Comparison of ENCODE assay signal across 13 mouse cellular contexts in the genomic region with DNA sequence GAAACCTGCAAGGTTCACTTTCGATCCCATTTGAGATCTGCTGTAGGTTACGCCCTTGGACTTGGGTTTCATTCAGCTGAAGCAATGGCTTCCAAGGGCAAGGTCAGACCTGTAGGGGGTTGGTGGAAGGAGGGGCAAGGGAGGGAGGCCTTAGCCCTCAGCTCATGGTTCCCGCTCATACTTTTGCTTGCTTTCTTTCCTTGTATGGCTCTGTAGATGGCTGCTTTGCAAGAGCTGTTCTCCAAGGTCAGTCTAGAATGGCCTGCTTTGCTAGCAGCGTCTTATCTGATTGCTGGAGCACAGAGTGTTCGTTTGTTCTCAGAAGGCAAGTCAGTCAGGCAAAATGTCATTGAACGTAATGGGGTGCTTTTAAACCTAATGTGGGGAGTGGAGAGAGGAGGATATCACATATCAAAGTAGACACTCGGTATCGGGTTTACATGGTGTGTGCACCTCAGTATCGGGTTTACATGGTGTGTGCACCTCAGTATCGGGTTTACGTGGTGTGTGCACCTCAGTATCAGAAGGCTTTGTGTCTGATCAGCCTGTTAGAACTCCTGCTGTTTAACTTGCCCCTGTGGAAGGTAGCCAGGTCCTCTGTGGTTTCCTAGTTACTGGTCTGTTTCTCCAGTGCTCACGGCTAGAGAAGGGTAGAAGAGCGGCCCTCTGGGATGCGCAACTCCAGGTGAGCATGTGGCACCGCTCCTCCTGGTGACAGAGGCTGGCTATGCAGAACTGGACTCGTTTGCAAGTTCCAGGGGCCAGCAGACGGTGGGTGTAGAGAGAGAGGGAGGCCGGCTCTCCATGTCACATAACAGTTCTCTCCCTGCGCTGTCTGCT. TPM values are rescaled to one million over a fixed set of nuclear protein-coding genes. Genes with fewer than 3 reads are reported as not detected.
A peak's percentile ranks its signal among the peaks of the same experiment; 100 is the strongest.
DNase-seq lines count a peak whose midpoint lies in the region; ATAC-seq and TF ChIP-seq lines count a peak whose summit lies in the region.
"Had no signal": no experiment of that assay in that cellular context is flagged by ENCODE, and none has a peak within 500 bp of the region (broad histone marks: within the 10 kb centered on the region; RNA-seq: fewer than 3 reads in every experiment).

No protein-coding gene starts in this region.

- no peaks in the 10 kb centered on the region for H3K27me3 ChIP-seq in heart, embryonic 11.5 days (ENCODE audit: control insufficient read depth, insufficient read depth, low read length)
- no peaks in the 10 kb centered on the region for H3K27me3 ChIP-seq in kidney, embryonic 16.5 days (ENCODE audit: insufficient read depth, low read length)
- H3K27me3 ChIP-seq: liver, embryonic 12.5 days had no signal

- TF ChIP-seq CTCF in gastrocnemius, adult 2 months (IDR thresholded peaks at IDR 0.05) = no peak

- no peaks in the 10 kb centered on the region for H3K9me3 ChIP-seq in heart, embryonic 11.5 days (replicated peaks; ENCODE audit: control insufficient read depth, low read length)
- H3K9me3 ChIP-seq in kidney, embryonic 16.5 days (ENCODE audit: low read length) = no peaks in the 10 kb centered on the region
- H3K9me3 ChIP-seq: liver, embryonic 12.5 days had no signal

- no peak overlapping the region; the same call in 1 of the 2 replicates for H3K9ac ChIP-seq in heart, embryonic 11.5 days (ENCODE audit: low read depth, low read length)
- H3K9ac ChIP-seq in kidney, embryonic 16.5 days (replicated peaks; ENCODE audit: low read length) = peak overlapping the region; percentile 40; the same call in 1 of the 2 replicates
- H3K9ac ChIP-seq: liver, embryonic 12.5 days had no signal

- no peak for ATAC-seq in heart, embryonic 11.5 days (replicated peaks; ENCODE audit: insufficient number of reproducible peaks, low FRiP score, low TSS enrichment)
- ATAC-seq in kidney, embryonic 16.5 days (ENCODE audit: low FRiP score, low TSS enrichment) = peak; percentile 74
- no peak for ATAC-seq in erythroid progenitor cell, adult 5-6 weeks (replicated peaks; ENCODE audit: low FRiP score, poor library complexity, severe bottlenecking)
- ATAC-seq: activated CD4-positive, CD25-positive, alpha-beta regulatory T cell, adult 4 months; liver, embryonic 12.5 days; midbrain, embryonic 16.5 days had no signal

- no peak for DNase-seq in gastrocnemius, adult 2 months
- no peak for DNase-seq in gastrocnemius, postnatal 4 days (ENCODE audit: low spot score in 2 of 2)
- DNase-seq in ES-CJ7 (ENCODE audit: low read depth, low spot score) = peak; percentile 65
- no peak for DNase-seq in cerebellum, postnatal 36 days
- no peak for DNase-seq in left cerebral cortex, postnatal 36 days (ENCODE audit: low spot score in 2 of 2)
- DNase-seq: cerebellum, adult 8-10 months had no signal

- H3K36me3 ChIP-seq in heart, embryonic 11.5 days (ENCODE audit: control insufficient read depth, insufficient read depth, low read length) = no peaks in the 10 kb centered on the region
- no peaks in the 10 kb centered on the region for H3K36me3 ChIP-seq in kidney, embryonic 16.5 days (ENCODE audit: insufficient read depth, low read length)
- H3K36me3 ChIP-seq: liver, embryonic 12.5 days had no signal

- WGBS in heart, embryonic 11.5 days (ENCODE audit: insufficient replicate concordance) = 67% methylated on average over 19 of the region's 19 CpGs
- WGBS in kidney, embryonic 16.5 days = 42% methylated on average over 19 of the region's 19 CpGs

- H3K4me3 ChIP-seq in gastrocnemius, adult 2 months = no peak overlapping the region
- H3K4me3 ChIP-seq in heart, embryonic 11.5 days (ENCODE audit: low read depth, low read length) = no peak overlapping the region
- H3K4me3 ChIP-seq in kidney, embryonic 16.5 days (ENCODE audit: low read length) = no peak overlapping the region
- H3K4me3 ChIP-seq: liver, embryonic 12.5 days had no signal

- intact Hi-C loops in gastrocnemius, adult 2 months (cut with DNase I) = loop anchor here (5.0 kb wide), 1 partner anchor 32 kb away; no protein-coding TSS in a partner anchor
- intact Hi-C loops in left cerebral cortex, postnatal 36 days (cut with DNase I) = no loop called here

- peak overlapping the region; percentile 76 for H3K27ac ChIP-seq in gastrocnemius, adult 2 months
- peak overlapping the region; percentile 74 for H3K27ac ChIP-seq in heart, embryonic 11.5 days (ENCODE audit: low read depth, low read length)
- H3K27ac ChIP-seq in kidney, embryonic 16.5 days (ENCODE audit: low read length) = peak overlapping the region; percentile 90
- H3K27ac ChIP-seq: liver, embryonic 12.5 days had no signal

- H3K4me1 ChIP-seq in heart, embryonic 11.5 days (ENCODE audit: control insufficient read depth, insufficient read depth, low read length) = peaks cover 25% of the 10 kb centered on the region
- H3K4me1 ChIP-seq in kidney, embryonic 16.5 days (ENCODE audit: insufficient read depth, low read length) = peaks cover 20% of the 10 kb centered on the region

- peak overlapping the region; percentile 6; the same call in 1 of the 2 replicates for H3K4me2 ChIP-seq in heart, embryonic 11.5 days
- H3K4me2 ChIP-seq in kidney, embryonic 16.5 days (replicated peaks; ENCODE audit: low read depth, low read length) = peak overlapping the region; percentile 18; the same call in 1 of the 2 replicates
- H3K4me2 ChIP-seq: liver, embryonic 12.5 days had no signal

RNA-seq across cellular contexts. Expression of gene Nt5dc3, which starts 35.7 kb away (rescaled TPM):
- 10 to 100 TPM; 36.1 to 77.7 TPM for total RNA-seq in gastrocnemius, adult 2 months (2021)
- total RNA-seq in gastrocnemius, postnatal 4 days (2021) = 10 to 100 TPM; 11.2 to 11.3 TPM
- 1.8 and 2.1 TPM in 2 replicates for polyA plus RNA-seq in heart, embryonic 11.5 days (2014; fragmentation: Nextera tagmentation; extraction: Ambion mirVana)
- 1.4 and 1.7 TPM in 2 replicates for polyA plus RNA-seq in kidney, embryonic 16.5 days (2015; fragmentation: Nextera tagmentation; extraction: Ambion mirVana)
- 10 to 100 TPM; 79.4 to 82.5 TPM for total RNA-seq in left cerebral cortex, postnatal 36 days (2021)
- total RNA-seq in erythroid progenitor cell, adult 5-6 weeks (2015; ENCODE audit: low replicate concordance) = 1.4 and 4.6 TPM in 2 replicates
- total RNA-seq in erythroid progenitor cell, adult 5-6 weeks (2017; ENCODE audit: low replicate concordance) = 0.39 and 1.1 TPM in 2 replicates

RNA-seq across cellular contexts. Expression of gene Gm49358, which starts 50.7 kb away (rescaled TPM):
- total RNA-seq in gastrocnemius, adult 2 months (2021) = 10 to 100 TPM; 16.7 to 32.1 TPM
- 1 to 10 TPM; 4.6 to 6.6 TPM for total RNA-seq in gastrocnemius, postnatal 4 days (2021)
- polyA plus RNA-seq in heart, embryonic 11.5 days (2014; fragmentation: Nextera tagmentation; extraction: Ambion mirVana) = not detected in 2 replicates
- polyA plus RNA-seq in kidney, embryonic 16.5 days (2015; fragmentation: Nextera tagmentation; extraction: Ambion mirVana) = not detected in 2 replicates
- 10 to 100 TPM; 19.2 to 24.9 TPM for total RNA-seq in left cerebral cortex, postnatal 36 days (2021)
- total RNA-seq in erythroid progenitor cell, adult 5-6 weeks (2015; ENCODE audit: low replicate concordance) = 2.9 TPM in 1 of 2 replicates, not detected in the other
- total RNA-seq in erythroid progenitor cell, adult 5-6 weeks (2017; ENCODE audit: low replicate concordance) = 1.7 TPM in 1 of 2 replicates, not detected in the other
- polyA plus RNA-seq: activated CD4-positive, CD25-positive, alpha-beta regulatory T cell, adult 4 months; intestine, embryonic 14.5 days; liver, embryonic 12.5 days; midbrain, embryonic 16.5 days had no signal
